Mouse (Mus musculus): ENCODE results near the gene Lyg1. TPM values are rescaled to one million over a fixed set of nuclear protein-coding genes. Genes with fewer than 3 reads are reported as not detected.
"Not testable (repeated sequence)": the region's sequence is repeated elsewhere in the genome, so short reads cannot be mapped to it uniquely, and the experiment has no call there.

Lyg1 gene
- polyA plus RNA-seq, 1 experiment from 2014 or later: not detected

- H3K4me1 ChIP-seq: no peaks in the 10 kb centered on the region
- no peak for ATAC-seq
- H3K4me2 ChIP-seq: no peak overlapping the region
- H3K27ac ChIP-seq: no peak overlapping the region
- H3K9me3 ChIP-seq (replicated peaks): no peaks in the 10 kb centered on the region
- WGBS (ENCODE audit: insufficient replicate concordance): 68% methylated on average over 9 of the region's 9 CpGs
- no peaks in the 10 kb centered on the region for H3K27me3 ChIP-seq (replicated peaks)
- H3K9ac ChIP-seq: no peak overlapping the region
- H3K4me3 ChIP-seq: no peak overlapping the region
- H3K36me3 ChIP-seq: peaks cover 58% of the 10 kb centered on the region
Observed at GRCm38 (mm10) chr1:37985764-37986323, 28.3 kb upstream of the Lyg1 start.

GRCm38 (mm10) chr1:37984326-37984725 lies 26.8 kb upstream of the Lyg1 start:
- no peak overlapping the region for H3K4me3 ChIP-seq
- H3K27me3 ChIP-seq (replicated peaks): no peaks in the 10 kb centered on the region
- no peak overlapping the region for H3K9ac ChIP-seq
- no peak overlapping the region for H3K4me2 ChIP-seq
- no peak for ATAC-seq
- H3K4me1 ChIP-seq: no peaks in the 10 kb centered on the region
- 100% methylated on average over 1 of the region's 1 CpGs for WGBS (ENCODE audit: insufficient replicate concordance)
- H3K27ac ChIP-seq: no peak overlapping the region
- H3K9me3 ChIP-seq (replicated peaks): no peaks in the 10 kb centered on the region
- peaks cover 43% of the 10 kb centered on the region for H3K36me3 ChIP-seq

GRCm38 (mm10) chr1:37977303-37977702 lies 19.7 kb upstream of the Lyg1 start:
- 83% methylated on average over 7 of the region's 7 CpGs for WGBS (ENCODE audit: insufficient replicate concordance)
- no peak overlapping the region for H3K9ac ChIP-seq

GRCm38 (mm10) chr1:37976666-37977065 lies 19.1 kb upstream of the Lyg1 start:
- H3K27ac ChIP-seq; H3K27me3 ChIP-seq (replicated peaks); H3K9me3 ChIP-seq (replicated peaks); H3K4me1 ChIP-seq; H3K36me3 ChIP-seq; ATAC-seq; H3K9ac ChIP-seq; H3K4me3 ChIP-seq; H3K4me2 ChIP-seq: not testable (repeated sequence)
- WGBS (ENCODE audit: insufficient replicate concordance): 62% methylated on average over 9 of the region's 9 CpGs

More at GRCm38 (mm10) chr1:37977303-37977702, 19.7 kb upstream of the Lyg1 start:
- no peak overlapping the region for H3K4me3 ChIP-seq
- H3K4me2 ChIP-seq: no peak overlapping the region
- no peak for ATAC-seq
- H3K36me3 ChIP-seq: no peaks in the 10 kb centered on the region
- H3K4me1 ChIP-seq: no peaks in the 10 kb centered on the region
- H3K27ac ChIP-seq: no peak overlapping the region
- no peaks in the 10 kb centered on the region for H3K27me3 ChIP-seq (replicated peaks)
- no peaks in the 10 kb centered on the region for H3K9me3 ChIP-seq (replicated peaks)

- H3K4me2 ChIP-seq: no peak overlapping the region
- H3K27me3 ChIP-seq (replicated peaks): no peaks in the 10 kb centered on the region
- no peaks in the 10 kb centered on the region for H3K36me3 ChIP-seq
- no peaks in the 10 kb centered on the region for H3K4me1 ChIP-seq
- ATAC-seq: no peak
- H3K27ac ChIP-seq: no peak overlapping the region
- no peak overlapping the region for H3K4me3 ChIP-seq
- no peak overlapping the region for H3K9ac ChIP-seq
- no peaks in the 10 kb centered on the region for H3K9me3 ChIP-seq (replicated peaks)
- WGBS (ENCODE audit: insufficient replicate concordance): 47% methylated on average over 4 of the region's 4 CpGs
Observed at GRCm38 (mm10) chr1:37971520-37971919, 14.0 kb upstream of the Lyg1 start.

- no peaks in the 10 kb centered on the region for H3K9me3 ChIP-seq (replicated peaks)
- no peaks in the 10 kb centered on the region for H3K27me3 ChIP-seq (replicated peaks)
- no peak overlapping the region for H3K9ac ChIP-seq
- WGBS (ENCODE audit: insufficient replicate concordance): 74% methylated on average over 6 of the region's 6 CpGs
- no peak for ATAC-seq
- no peaks in the 10 kb centered on the region for H3K4me1 ChIP-seq
- no peak overlapping the region for H3K27ac ChIP-seq
- H3K36me3 ChIP-seq: no peaks in the 10 kb centered on the region
- H3K4me2 ChIP-seq: no peak overlapping the region
- no peak overlapping the region for H3K4me3 ChIP-seq
Observed at GRCm38 (mm10) chr1:37968746-37969145, 11.2 kb upstream of the Lyg1 start.

- H3K36me3 ChIP-seq: no peaks in the 10 kb centered on the region
- no peaks in the 10 kb centered on the region for H3K4me1 ChIP-seq
- no peaks in the 10 kb centered on the region for H3K27me3 ChIP-seq (replicated peaks)
- no peak for ATAC-seq
- WGBS (ENCODE audit: insufficient replicate concordance): 63% methylated on average over 10 of the region's 10 CpGs
- no peak overlapping the region for H3K4me3 ChIP-seq
- no peak overlapping the region for H3K9ac ChIP-seq
- H3K9me3 ChIP-seq (replicated peaks): no peaks in the 10 kb centered on the region
- H3K27ac ChIP-seq: no peak overlapping the region
- H3K4me2 ChIP-seq: no peak overlapping the region
Observed at GRCm38 (mm10) chr1:37965571-37965970, 8.0 kb upstream of the Lyg1 start.

GRCm38 (mm10) chr1:37959486-37959885 lies 1.9 kb upstream of the Lyg1 start:
- H3K4me1 ChIP-seq: no peaks in the 10 kb centered on the region
- no peak for ATAC-seq

GRCm38 (mm10) chr1:37958516-37958915 lies 957 bp upstream of the Lyg1 start:
- H3K27ac ChIP-seq: no peak overlapping the region
- no peak overlapping the region for H3K4me2 ChIP-seq
- ATAC-seq: no peak
- WGBS (ENCODE audit: insufficient replicate concordance): 52% methylated on average over 2 of the region's 2 CpGs
- H3K27me3 ChIP-seq (replicated peaks): peaks cover 7% of the 10 kb centered on the region; the same call in 1 of the 2 replicates
- H3K4me1 ChIP-seq: no peaks in the 10 kb centered on the region
- H3K9ac ChIP-seq: no peak overlapping the region
- H3K36me3 ChIP-seq: no peaks in the 10 kb centered on the region
- no peak overlapping the region for H3K4me3 ChIP-seq
- no peaks in the 10 kb centered on the region for H3K9me3 ChIP-seq (replicated peaks)

More at GRCm38 (mm10) chr1:37959486-37959885, 1.9 kb upstream of the Lyg1 start:
- no peak overlapping the region for H3K27ac ChIP-seq
- H3K36me3 ChIP-seq: no peaks in the 10 kb centered on the region
- no peak overlapping the region for H3K9ac ChIP-seq
- no peak overlapping the region for H3K4me2 ChIP-seq
- H3K9me3 ChIP-seq (replicated peaks): no peaks in the 10 kb centered on the region
- peaks cover 7% of the 10 kb centered on the region; the same call in 1 of the 2 replicates for H3K27me3 ChIP-seq (replicated peaks)
- WGBS (ENCODE audit: insufficient replicate concordance): 71% methylated on average over 5 of the region's 5 CpGs
- H3K4me3 ChIP-seq: no peak overlapping the region

GRCm38 (mm10) chr1:37956690-37957431 lies 698 bp downstream of the Lyg1 start:
- H3K4me3 ChIP-seq: no peak overlapping the region
- ATAC-seq: no peak

GRCm38 (mm10) chr1:37955251-37955650 lies 2.3 kb downstream of the Lyg1 start:
- H3K36me3 ChIP-seq: no peaks in the 10 kb centered on the region
- H3K27me3 ChIP-seq (replicated peaks): peaks cover 7% of the 10 kb centered on the region; the same call in 1 of the 2 replicates
- ATAC-seq: no peak
- no peaks in the 10 kb centered on the region for H3K4me1 ChIP-seq
- H3K4me3 ChIP-seq: no peak overlapping the region
- H3K4me2 ChIP-seq: no peak overlapping the region
- H3K27ac ChIP-seq: no peak overlapping the region
- H3K9me3 ChIP-seq (replicated peaks): no peaks in the 10 kb centered on the region
- no peak overlapping the region for H3K9ac ChIP-seq
- WGBS (ENCODE audit: insufficient replicate concordance): 86% methylated on average over 2 of the region's 2 CpGs

More at GRCm38 (mm10) chr1:37956690-37957431, 698 bp downstream of the Lyg1 start:
- Histone ChIP-seq H3K9me3 (replicated peaks) (no peaks in the 10 kb centered on the region), H3K27ac (no peak overlapping the region), H3K4me1 (no peaks in the 10 kb centered on the region), H3K36me3 (no peaks in the 10 kb centered on the region), H3K27me3 (replicated peaks) (peaks cover 7% of the 10 kb centered on the region; the same call in 1 of the 2 replicates), H3K4me2 (no peak overlapping the region), H3K9ac (no peak overlapping the region)
- WGBS (ENCODE audit: insufficient replicate concordance): 19% methylated on average over 3 of the region's 3 CpGs

- H3K9ac ChIP-seq: no peak overlapping the region
- H3K4me3 ChIP-seq: no peak overlapping the region
- H3K27me3 ChIP-seq (replicated peaks): peaks cover 7% of the 10 kb centered on the region; the same call in 1 of the 2 replicates
- 61% methylated on average over 7 of the region's 7 CpGs for WGBS (ENCODE audit: insufficient replicate concordance)
- no peaks in the 10 kb centered on the region for H3K4me1 ChIP-seq
- H3K9me3 ChIP-seq (replicated peaks): no peaks in the 10 kb centered on the region
- no peaks in the 10 kb centered on the region for H3K36me3 ChIP-seq
- H3K27ac ChIP-seq: no peak overlapping the region
- no peak overlapping the region for H3K4me2 ChIP-seq
- no peak for ATAC-seq
Observed at GRCm38 (mm10) chr1:37954786-37955185, 2.8 kb downstream of the Lyg1 start.
